Mouse (Mus musculus) left cerebral cortex, postnatal 25 days (tissue): ENCODE measurements at regions not wholly inside any gene's neighbourhood (a gene's known extent, or its start where the extent isn't known, plus 50 kb on each side); places are given as distances from the start of the nearest gene placed in this dataset.

Source experiments
- DNase-seq, 2 experiments: peaks; one replicate each; pipeline ENCODE4 v3.0.0; 2022; ENCODE audit warnings: low spot score in 2 of 2, mixed read lengths in 1 of 2
- intact Hi-C: fragments of 180-260 bp; cut with DNase I; formaldehyde crosslinking; loops from one replicate; pipeline ENCODE4 v1.15.1; 2025

DNA sequence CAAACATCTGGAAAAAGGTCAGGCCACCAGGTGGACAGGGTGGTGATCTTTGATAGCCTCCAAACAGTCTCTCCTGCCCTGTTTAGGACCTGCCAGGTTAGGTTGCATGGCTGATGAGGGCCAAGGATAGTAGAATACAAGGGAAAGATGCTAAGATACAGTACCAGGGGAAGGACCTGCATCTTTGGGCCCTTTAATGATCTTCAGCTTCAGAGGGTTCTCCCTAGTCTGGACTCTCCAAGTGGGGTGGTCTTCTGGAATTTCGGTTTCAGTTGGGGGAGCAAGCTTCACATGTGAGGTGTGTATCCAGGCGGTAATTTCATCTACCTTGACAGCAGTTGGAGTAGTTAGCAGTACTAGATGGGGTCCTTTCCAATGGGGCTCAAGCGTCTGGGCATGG lies 316.6 kb upstream of the Meis1 start:
- intact Hi-C loops = no loop called here
- DNase-seq = no peak

DNA sequence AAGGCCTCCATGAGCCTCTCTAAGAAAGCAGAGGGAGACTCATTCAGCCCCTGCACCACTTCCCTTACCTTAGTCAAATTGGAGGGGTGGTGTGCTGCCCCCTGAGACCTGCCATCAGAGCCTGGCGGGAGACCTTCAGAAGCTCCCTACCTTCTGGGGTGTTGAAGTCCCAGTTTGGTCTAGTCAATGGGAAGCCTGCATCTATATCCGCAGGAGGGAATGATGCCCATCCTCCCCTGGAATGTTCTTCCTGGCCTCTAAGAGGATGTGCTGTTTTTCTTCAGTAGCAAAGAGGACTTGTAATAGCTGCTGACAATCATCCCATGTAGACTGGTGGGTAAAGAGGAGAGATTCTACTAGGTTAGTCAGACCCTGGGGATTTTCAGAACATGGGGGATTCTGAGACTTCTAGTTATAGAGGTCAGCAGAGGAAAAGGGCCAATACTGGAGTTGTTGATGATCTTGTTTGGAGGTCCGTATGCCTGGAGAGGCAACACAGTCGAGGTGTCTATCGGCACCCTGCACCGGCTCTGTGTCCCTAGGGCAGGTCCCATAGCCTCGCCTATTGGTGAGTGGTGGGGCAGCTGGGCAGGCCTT lies 321.0 kb upstream of the Meis1 start:
- no peak for DNase-seq
- intact Hi-C loops = no loop called here

DNA sequence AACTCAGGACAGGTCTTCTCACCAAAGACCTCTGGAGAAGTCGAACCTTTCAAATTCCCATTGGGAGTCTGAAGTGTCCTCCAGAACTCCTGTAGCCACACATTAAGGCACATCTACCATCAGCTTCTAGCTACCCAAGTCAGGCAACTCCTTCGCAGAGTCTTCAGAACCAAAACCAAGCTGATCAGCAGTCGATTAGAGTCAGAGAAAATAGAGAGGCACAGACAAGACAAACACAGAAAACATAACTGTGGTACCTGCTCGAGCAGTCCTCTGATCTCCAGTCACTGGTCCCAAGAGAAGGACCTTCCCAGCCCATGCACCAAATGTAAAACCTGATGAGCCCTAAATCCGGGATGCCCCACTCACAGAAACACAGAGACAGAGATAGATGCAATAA lies 322.1 kb upstream of the Meis1 start:
- no peak for DNase-seq
- intact Hi-C loops = no loop called here

DNA sequence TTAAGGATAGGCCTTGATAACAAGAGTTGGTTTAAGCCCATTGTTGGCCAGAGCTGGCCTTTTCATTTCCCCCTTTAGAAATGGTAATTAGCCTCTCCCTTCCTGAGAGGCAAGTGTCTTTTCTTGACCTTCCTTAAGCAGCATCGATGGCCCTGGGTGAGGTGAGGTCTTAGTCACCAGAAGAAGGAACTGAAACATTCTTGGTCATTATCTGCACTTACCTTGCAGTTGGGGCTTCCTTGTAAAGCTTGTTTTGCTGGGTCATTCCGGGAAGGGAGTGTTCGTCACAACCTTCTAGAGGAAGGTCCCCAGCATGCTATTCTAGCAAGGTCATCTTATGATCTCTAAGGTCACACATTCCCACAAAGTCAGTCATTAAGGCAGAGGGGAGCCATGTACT lies 322.6 kb upstream of the Meis1 start:
- intact Hi-C loops = no loop called here
- DNase-seq = no peak

DNA sequence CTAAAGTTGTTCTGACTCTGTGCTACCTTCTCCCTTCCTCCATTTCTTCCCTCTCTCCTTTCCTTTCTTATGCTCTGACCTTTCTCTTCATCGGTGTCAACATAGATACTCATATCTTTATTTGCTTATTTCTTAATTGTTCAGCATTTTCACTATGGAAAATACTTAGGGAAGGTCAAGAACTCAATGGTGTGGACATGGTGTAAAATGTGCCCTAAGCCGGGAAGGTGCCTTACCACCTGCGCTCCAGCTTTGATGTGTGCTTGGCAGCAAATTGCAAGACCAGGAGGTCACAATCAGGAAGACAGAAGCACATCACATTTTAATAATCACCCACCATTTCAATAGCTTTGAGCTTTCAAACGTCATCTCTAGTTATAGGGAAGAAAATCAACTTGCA lies 324.0 kb upstream of the Meis1 start:
- intact Hi-C loops = no loop called here
- no peak for DNase-seq

DNA sequence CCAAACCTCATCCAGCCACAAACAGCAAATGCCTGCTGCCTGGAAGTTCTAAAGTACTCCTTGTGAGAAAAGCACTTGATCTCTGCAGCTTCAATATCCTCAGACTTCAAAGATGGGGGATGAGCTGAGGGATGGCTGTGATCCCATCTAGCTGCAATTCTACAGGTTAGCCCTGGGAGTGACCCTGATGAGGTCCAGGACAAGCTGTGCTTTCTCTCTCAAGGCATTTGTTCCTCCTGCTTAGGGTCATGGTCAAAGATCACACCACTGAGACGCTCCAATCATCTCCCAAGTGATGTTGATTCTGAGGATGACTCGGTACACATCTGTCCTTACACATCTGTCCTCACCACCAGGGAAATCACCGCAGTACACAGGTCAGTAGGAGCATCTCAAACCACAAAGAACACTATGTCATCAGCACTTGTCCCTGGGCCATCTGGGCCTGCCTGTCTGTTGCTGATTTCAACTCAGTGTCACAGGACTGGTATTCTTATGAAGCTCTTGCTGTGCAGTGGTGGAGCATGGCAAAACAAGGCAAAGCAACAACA lies 327.6 kb upstream of the Meis1 start:
- no peak for DNase-seq
- intact Hi-C loops = no loop called here

DNA sequence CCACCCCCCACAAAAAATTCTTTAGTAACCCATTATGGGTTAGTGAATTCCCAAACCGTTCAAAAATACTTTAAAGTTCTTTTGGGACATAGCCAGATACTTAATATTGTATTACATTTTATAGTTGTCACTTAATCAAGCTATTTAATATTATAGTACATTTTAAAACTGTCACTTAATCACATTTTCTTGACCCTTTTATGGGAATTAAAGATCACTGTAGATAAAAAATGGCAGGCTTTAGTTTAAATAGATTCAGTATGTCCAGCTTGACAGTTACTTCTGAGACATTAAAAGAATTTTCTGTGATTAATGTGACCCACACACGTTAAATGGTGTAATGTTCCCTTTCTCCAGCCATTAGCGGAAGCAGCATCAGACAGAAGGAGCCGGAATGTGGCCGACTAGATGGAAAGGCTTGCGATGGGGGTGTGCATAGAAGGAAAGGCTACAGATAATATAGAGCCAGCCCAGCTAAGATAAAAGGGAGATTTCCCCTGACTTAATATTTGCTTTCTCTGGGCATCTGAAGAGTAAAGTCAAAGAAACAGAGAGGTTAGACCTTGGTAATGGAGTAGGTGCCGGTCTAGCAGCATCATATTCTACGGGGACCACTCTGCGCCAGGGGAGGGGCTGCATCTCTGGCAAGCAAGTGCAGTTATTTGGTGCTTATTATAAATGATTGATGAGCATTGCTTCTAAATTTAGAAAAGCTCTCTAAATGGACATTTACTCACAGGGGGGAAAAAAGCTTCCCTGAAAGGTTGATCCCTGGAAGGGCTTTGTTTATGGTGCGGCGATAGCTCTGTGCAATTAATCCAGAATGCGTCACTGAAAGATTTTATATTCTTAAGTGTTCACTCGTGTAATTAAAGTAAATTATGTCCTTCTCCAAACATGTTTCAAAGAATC lies 331.8 kb upstream of the Meis1 start:
- intact Hi-C loops = no loop called here
- DNase-seq = no peak

DNA sequence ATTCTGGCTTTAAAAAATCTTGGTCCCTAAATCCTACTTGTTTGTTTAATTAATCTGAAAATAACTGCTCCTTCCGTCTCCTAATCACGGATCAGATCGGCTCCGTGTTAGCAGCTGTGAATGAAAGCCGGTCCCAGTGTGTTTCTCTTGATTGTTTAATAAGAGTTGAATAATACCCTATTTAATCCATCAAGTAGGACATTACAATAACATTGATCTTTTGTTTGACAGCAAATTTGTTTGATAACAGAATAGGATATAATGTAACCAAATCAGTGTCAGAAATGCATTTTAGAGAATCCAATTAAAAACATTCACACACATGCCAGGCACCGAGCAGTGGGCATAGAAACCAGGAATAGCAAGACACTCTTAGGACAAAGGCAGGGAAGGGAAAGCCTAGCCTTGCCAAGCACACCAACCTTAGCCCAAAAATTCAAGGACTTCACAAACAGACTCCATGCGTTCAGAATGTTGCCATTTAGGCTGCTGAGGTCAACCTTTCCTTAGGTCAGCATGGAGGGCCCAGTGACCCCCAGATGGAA lies 332.5 kb upstream of the Meis1 start:
- no peak for DNase-seq
- intact Hi-C loops = no loop called here

DNA sequence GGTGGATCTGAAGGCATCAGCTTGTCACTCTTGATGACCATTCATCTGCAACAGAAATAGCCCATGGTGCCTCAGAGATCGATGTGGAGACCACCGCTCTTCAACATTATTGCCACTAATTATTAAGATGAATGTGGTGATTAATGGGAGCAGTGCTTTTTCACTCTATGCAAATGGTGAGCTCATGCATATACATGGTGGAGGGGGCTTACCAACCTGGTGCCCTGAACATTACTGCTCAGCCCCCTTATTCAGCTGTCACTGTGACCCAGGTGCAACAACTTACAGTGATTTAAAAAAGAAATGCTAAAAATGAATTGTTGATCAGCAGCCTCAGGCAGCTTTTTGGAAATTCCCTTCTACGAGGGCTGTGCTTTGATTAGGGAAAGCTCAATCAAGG lies 334.9 kb upstream of the Meis1 start:
- DNase-seq = no peak
- intact Hi-C loops = no loop called here

DNA sequence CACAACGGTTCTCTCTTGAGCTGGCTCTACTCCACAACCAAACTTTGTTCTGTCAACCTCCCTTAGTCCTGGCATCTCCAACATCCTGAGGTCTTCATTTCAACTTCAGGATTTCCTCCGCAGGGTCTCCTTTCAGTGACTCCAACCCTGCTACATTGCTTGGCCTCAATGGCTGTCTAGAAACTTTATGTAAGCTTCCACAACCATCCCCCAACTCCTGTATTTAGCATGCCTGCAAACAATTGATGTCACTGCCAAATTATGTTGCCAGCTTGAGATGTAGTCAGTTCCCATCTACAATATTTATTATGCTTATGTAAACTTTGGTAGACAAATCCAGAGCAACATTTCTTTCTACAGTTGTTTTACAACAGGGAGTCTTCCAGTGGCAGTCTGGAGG lies 336.4 kb upstream of the Meis1 start:
- intact Hi-C loops = no loop called here

DNA sequence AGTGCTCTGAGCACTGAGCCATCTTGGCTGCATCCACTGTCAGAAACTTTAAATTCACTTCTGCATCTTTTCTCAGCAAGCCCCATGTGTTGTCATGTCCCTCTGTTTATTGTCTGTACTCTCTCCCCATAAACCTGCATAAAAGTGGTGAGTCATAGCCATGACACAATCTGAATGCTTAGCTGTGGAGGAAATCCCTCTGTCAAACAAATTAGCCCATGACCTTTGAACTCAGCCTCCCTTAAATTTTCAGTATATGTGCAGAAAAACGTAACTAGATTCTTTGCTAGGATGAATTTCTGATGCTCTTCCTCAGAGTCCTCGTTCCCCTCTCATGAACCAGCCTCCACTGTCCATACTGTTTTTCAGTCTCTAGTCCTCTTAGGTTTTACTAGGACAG lies 337.4 kb upstream of the Meis1 start:
- intact Hi-C loops = no loop called here
- DNase-seq = no peak

More for the DNA sequence above, 336.4 kb upstream of the Meis1 start:
- no peak for DNase-seq

DNA sequence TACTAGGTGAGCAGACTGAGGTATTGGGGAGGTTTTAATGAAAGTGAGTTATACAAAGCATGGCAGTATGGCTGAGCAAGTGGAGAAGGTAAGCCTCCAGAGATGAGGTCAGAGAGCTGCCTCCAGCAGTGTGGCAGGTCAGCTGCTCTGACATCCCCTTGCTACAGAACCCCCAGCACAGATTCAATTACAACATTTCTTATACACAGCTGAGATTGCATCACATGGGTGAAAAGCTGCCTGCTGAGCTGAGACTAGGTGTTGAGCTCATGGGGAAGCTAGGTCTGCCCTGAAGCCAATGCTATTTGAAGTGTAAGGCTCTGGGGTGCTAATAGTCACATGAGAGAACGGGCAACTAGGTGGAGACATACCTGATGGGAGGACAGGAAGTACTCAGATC lies 350.4 kb upstream of the Meis1 start:
- no peak for DNase-seq
- intact Hi-C loops = no loop called here

DNA sequence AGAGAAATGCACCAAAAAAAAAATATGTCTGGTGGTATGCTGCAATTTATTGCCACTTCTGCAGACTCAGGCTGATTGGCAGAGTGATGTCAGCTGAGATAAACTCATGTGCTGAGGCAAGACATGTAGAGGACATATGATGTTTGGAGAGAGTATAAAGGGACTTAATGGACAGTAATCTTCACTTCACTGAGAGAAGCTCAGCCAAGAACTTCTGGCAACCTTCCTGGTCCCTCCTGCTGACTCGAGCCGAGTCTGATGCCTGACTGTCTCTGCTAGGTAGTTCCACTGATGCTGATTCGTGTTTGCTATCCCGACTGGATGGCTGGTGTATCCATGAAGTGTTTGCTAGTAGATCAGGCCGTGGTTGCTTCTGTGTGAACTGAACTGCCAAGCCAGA lies 354.7 kb upstream of the Meis1 start:
- intact Hi-C loops = no loop called here
- no peak for DNase-seq

DNA sequence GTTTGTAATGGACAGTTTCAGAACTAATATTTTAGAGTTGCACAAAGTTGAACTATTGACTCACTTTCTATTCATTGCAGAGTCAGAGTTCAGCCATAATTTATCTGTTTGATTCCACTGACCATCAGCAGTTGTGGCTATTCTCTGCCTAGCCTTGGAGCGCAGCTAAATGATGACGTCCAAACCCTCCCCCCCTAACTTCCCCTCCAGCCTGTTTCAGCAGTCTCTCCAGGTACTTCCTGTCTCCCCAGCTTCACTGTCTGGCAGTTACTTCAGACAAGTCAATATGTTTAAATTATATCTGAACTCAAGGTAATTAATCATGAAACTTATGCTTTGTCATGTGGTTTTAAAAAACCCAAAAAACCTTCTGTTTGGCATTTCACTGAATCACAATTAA lies 362.1 kb upstream of the Meis1 start:
- DNase-seq = no peak
- intact Hi-C loops = no loop called here

DNA sequence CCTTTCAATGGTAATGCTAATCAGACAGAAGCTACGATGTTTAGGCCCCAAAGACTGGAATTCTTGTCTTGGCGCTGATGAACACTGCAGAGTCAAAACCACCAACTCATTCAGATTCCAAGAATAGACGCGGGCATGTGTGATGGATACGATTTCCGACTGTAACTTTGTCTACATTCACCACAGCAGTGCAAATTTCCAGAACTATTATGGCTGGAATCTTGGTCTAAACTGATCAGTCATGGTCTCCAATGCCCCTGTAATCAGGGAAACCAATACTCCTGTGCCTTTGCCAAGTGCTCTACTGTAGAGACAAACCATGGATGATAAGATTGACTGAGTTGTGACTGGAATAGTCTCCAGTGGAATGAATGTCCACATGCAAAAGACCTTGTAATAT lies 370.4 kb upstream of the Meis1 start:
- intact Hi-C loops = no loop called here
- DNase-seq = peak in 1 of 2 experiments; percentile 15

DNA sequence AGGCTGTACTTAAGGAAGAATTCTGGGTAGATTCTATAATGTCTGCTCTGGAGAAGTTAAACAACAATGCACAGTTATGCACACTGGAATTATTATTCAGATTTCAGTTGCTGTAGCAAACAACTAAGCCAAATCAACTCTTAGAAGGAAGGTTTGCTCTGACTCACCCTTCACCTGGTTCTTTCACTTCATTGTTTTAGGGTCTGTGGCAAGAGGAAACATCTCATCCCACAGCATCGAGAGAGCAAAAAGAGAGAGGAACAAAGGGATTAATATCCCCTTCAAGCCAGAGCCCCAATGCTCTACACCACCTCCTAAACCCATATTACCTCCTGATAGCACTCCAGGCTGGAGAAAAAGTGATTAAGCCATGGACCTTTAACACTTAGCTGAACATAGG lies 373.4 kb upstream of the Meis1 start:
- intact Hi-C loops = no loop called here
- DNase-seq = no peak

DNA sequence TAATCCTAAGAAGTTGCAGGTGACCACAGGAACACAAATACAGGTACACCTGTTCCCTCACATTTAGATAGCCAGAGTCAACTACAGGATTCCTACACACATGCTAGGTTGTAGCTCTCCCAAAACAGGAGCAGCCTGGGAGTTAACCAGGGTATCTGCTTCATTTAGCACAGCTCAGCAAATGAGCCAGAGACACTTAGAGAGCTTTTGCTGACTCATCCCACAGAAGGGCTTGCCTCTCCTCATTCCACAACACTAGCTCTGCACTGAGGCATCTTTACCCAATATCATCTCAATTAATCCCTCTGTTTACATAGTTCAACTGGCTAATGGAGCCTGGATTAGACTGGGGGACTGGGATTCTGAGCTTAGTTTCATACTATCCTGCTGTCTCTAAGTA lies 375.6 kb upstream of the Meis1 start:
- peak in 1 of 2 experiments; percentile 14 for DNase-seq
- intact Hi-C loops = no loop called here

DNA sequence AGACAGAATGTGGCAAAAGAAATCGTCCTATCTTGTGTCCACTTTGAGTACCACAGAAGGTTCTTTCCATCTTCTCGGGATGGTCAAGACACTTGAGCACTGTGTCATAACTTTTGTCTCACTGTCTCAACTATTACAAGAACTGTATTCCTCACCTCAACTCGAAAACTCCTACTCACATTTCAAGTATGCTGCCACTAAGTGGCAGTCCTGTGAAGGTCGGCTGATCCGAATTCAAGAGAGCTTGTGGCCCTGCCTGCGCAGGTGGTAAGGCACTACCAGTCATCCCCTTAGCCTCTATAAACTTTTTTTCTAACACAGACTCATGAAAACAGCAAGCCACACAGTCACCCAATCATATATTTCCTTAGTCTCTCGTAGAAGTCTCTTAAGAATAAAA lies 381.6 kb upstream of the Meis1 start:
- intact Hi-C loops = no loop called here
- no peak for DNase-seq

DNA sequence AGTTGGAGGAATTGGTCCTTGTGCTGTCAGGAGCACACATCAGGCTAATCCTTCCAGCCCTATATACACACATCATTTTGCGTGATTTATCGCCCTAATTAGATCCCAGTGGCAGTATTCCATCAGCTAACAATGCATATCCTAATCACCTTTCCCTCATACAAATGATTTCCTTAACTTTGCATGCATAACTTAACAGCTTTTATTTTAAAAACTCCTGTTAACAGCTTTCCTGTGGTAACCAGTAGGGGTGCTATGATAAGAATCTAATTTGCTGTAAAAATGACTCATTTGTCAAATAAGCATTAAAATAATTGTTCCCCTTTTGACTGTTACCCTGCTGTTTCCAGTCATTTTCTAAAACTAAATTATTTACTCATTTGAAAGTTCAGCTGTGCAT lies 401.4 kb upstream of the Meis1 start:
- no peak for DNase-seq
- intact Hi-C loops = no loop called here

DNA sequence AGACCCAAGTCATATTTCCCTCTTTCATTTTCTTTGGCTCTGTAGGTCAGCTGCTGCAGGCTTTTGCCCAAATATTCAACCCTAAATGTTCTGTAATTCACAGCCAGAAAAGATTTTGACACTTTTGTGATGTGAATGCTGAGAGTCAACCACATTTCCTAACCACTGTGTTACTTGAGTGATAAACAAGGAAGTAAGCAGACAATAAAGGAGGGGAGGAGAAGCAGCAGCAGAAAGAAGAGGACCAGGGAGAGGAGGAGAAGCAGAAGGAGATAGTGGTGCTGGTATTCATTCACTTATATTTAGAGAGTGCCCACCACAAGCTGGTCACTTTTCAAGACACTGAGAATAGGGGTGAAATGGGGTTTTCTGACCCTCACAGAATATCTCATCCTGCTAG lies 404.5 kb upstream of the Meis1 start:
- DNase-seq = no peak
- intact Hi-C loops = no loop called here
